Mouse (Mus musculus): ENCODE results near the gene Methig1.
"Not testable (repeated sequence)": the region's sequence is repeated elsewhere in the genome, so short reads cannot be mapped to it uniquely, and the experiment has no call there.

GRCm38 (mm10) chr15:100328089-100328488 lies 24.9 kb upstream of the Methig1 start:
- TF ChIP-seq BHLHE40 (IDR thresholded peaks at IDR 0.05; ENCODE audit: low read depth, low read length); MAFK (IDR thresholded peaks at IDR 0.05; ENCODE audit: insufficient replicate concordance, low read length); POLR2A (IDR thresholded peaks at IDR 0.05; ENCODE audit: low read depth, low read length): not testable (repeated sequence)

Measured in CH12.LX (cell line).